20 mouse cellular contexts compared by ENCODE assay signal in genomic region chrX:120287502-120287901, GRCm38 (mm10). TPM values are rescaled to one million over a fixed set of nuclear protein-coding genes. Genes with fewer than 3 reads are reported as not detected.
DNase-seq lines count a peak whose midpoint lies in the region; ATAC-seq and TF ChIP-seq lines count a peak whose summit lies in the region.
"Had no signal": no experiment of that assay in that cellular context is flagged by ENCODE, and none has a peak within 500 bp of the region (broad histone marks: within the 10 kb centered on the region; RNA-seq: fewer than 3 reads in every experiment).

No protein-coding gene starts in this region.

- no peak overlapping the region for H3K9ac ChIP-seq in hindbrain, embryonic 14.5 days
- H3K9ac ChIP-seq in hindbrain, embryonic 16.5 days (ENCODE audit: low read depth, low read length): no peak overlapping the region
- H3K9ac ChIP-seq in liver, adult 2 months (ENCODE audit: low read depth, low read length): no peak overlapping the region
- H3K9ac ChIP-seq in liver, embryonic 12.5 days: no peak overlapping the region
- H3K9ac ChIP-seq: liver, embryonic 15.5 days; midbrain, embryonic 12.5 days had no signal

- no peak for TF ChIP-seq POLR2A in liver, adult 2 months (IDR thresholded peaks at IDR 0.05; ENCODE audit: extremely low read depth, insufficient read depth, low read length)

- no peak for TF ChIP-seq CTCF in liver, adult 2 months (IDR thresholded peaks at IDR 0.05; ENCODE audit: low read depth, low read length)

- H3K4me3 ChIP-seq in hindbrain, embryonic 14.5 days (replicated peaks; ENCODE audit: low read length): no peak overlapping the region
- no peak overlapping the region for H3K4me3 ChIP-seq in hindbrain, embryonic 16.5 days (ENCODE audit: low read length)
- no peak overlapping the region for H3K4me3 ChIP-seq in liver, adult 2 months (ENCODE audit: insufficient read depth, low read depth, low read length)
- no peak overlapping the region for H3K4me3 ChIP-seq in liver, embryonic 12.5 days
- H3K4me3 ChIP-seq: liver, embryonic 15.5 days; midbrain, embryonic 12.5 days had no signal

- H3K79me2 ChIP-seq in liver, adult 2 months (ENCODE audit: control insufficient read depth, insufficient read depth, low read length): no peaks in the 10 kb centered on the region

- no peaks in the 10 kb centered on the region for H3K36me3 ChIP-seq in hindbrain, embryonic 14.5 days (replicated peaks; ENCODE audit: control insufficient read depth, insufficient read depth)
- no peaks in the 10 kb centered on the region for H3K36me3 ChIP-seq in hindbrain, embryonic 16.5 days (ENCODE audit: control insufficient read depth, insufficient read depth, low read length)
- no peaks in the 10 kb centered on the region for H3K36me3 ChIP-seq in liver, adult 2 months (ENCODE audit: control insufficient read depth, insufficient read depth, low read length)
- H3K36me3 ChIP-seq in liver, embryonic 12.5 days: no peaks in the 10 kb centered on the region
- H3K36me3 ChIP-seq: liver, embryonic 15.5 days; midbrain, embryonic 12.5 days had no signal

- WGBS in hindbrain, embryonic 14.5 days: 3% methylated on average over 1 of the region's 1 CpGs
- WGBS in hindbrain, embryonic 16.5 days: 4% methylated on average over 1 of the region's 1 CpGs
- 0% methylated on average over 1 of the region's 1 CpGs for WGBS in liver, adult 2 months
- WGBS in liver, embryonic 12.5 days (ENCODE audit: insufficient replicate concordance): 14% methylated on average over 1 of the region's 1 CpGs

- H3K4me1 ChIP-seq in hindbrain, embryonic 14.5 days (replicated peaks; ENCODE audit: control insufficient read depth, insufficient read depth, low read length): no peaks in the 10 kb centered on the region
- H3K4me1 ChIP-seq in hindbrain, embryonic 16.5 days (ENCODE audit: control insufficient read depth, insufficient read depth, low read depth, low read length): no peaks in the 10 kb centered on the region
- H3K4me1 ChIP-seq in liver, adult 2 months (ENCODE audit: control insufficient read depth, insufficient read depth, low read length): no peaks in the 10 kb centered on the region; the same call in 1 of the 2 replicates
- no peaks in the 10 kb centered on the region for H3K4me1 ChIP-seq in liver, embryonic 12.5 days
- H3K4me1 ChIP-seq: liver, embryonic 15.5 days; midbrain, embryonic 12.5 days had no signal

- no peaks in the 10 kb centered on the region for H3K27me3 ChIP-seq in hindbrain, embryonic 14.5 days (ENCODE audit: control insufficient read depth, insufficient read depth, low read length)
- H3K27me3 ChIP-seq in hindbrain, embryonic 16.5 days (replicated peaks; ENCODE audit: control insufficient read depth, insufficient read depth, low read length): no peaks in the 10 kb centered on the region
- H3K27me3 ChIP-seq in liver, adult 2 months (ENCODE audit: control insufficient read depth, insufficient read depth, low read length): no peaks in the 10 kb centered on the region
- H3K27me3 ChIP-seq in liver, embryonic 12.5 days (replicated peaks): peaks cover 31% of the 10 kb centered on the region
- H3K27me3 ChIP-seq: midbrain, embryonic 12.5 days had no signal

- no peak overlapping the region for H3K27ac ChIP-seq in hindbrain, embryonic 14.5 days
- no peak overlapping the region for H3K27ac ChIP-seq in hindbrain, embryonic 16.5 days (ENCODE audit: low read depth, low read length)
- H3K27ac ChIP-seq in liver, adult 2 months (replicated peaks; ENCODE audit: insufficient read depth, low read depth, low read length): no peak overlapping the region
- H3K27ac ChIP-seq in liver, embryonic 12.5 days: no peak overlapping the region
- H3K27ac ChIP-seq: liver, embryonic 15.5 days; midbrain, embryonic 12.5 days had no signal

- no peak for ATAC-seq in hindbrain, embryonic 14.5 days (ENCODE audit: low FRiP score)
- ATAC-seq in hindbrain, embryonic 16.5 days: no peak
- no peak for ATAC-seq in liver, embryonic 12.5 days
- ATAC-seq: inflammation-experienced regulatory T-cells, adult 6 months had no signal

- no peaks in the 10 kb centered on the region for H3K9me3 ChIP-seq in hindbrain, embryonic 14.5 days (ENCODE audit: control insufficient read depth, low read length)
- H3K9me3 ChIP-seq in hindbrain, embryonic 16.5 days (ENCODE audit: control insufficient read depth, low read length): no peaks in the 10 kb centered on the region
- H3K9me3 ChIP-seq in liver, embryonic 12.5 days (replicated peaks): no peaks in the 10 kb centered on the region
- H3K9me3 ChIP-seq: liver, embryonic 15.5 days; midbrain, embryonic 12.5 days had no signal

- DNase-seq in cerebellum, postnatal 10 days: peak; percentile 17 to 18
- DNase-seq in cerebellum, postnatal 4 days (ENCODE audit: low spot score in 2 of 2): no peak
- DNase-seq in hindbrain, embryonic 14.5 days (ENCODE audit: low spot score): peak; percentile 29
- DNase-seq in liver, adult 2 months (ENCODE audit: extremely low read depth, low read depth, low spot score): peak; percentile 19
- DNase-seq in brain, adult 2 months (ENCODE audit: low read depth, low spot score): peak; percentile 33
- DNase-seq in natural killer cell, adult 2 months (ENCODE audit: low spot score in 2 of 2): no peak
- DNase-seq: adrenal gland, adult 2 months; B cell, adult 2 months; gastrocnemius, postnatal 10 days; heart, postnatal 36 days; lung, postnatal 4 days had no signal

- no peak overlapping the region for H3K4me2 ChIP-seq in hindbrain, embryonic 14.5 days (replicated peaks)
- H3K4me2 ChIP-seq in hindbrain, embryonic 16.5 days (ENCODE audit: low read length): no peak overlapping the region
- no peak overlapping the region for H3K4me2 ChIP-seq in liver, embryonic 12.5 days
- H3K4me2 ChIP-seq: liver, embryonic 15.5 days; midbrain, embryonic 12.5 days had no signal

RNA-seq across cellular contexts. Expression of gene Pcdh11x, which starts 2.6 kb away (rescaled TPM):
- 41.3 and 47.1 TPM in 2 replicates for polyA plus RNA-seq in hindbrain, embryonic 14.5 days (2014; fragmentation: Nextera tagmentation; extraction: Ambion mirVana)
- polyA plus RNA-seq in hindbrain, embryonic 16.5 days (2015; fragmentation: Nextera tagmentation; extraction: Ambion mirVana): 43.5 and 49.9 TPM in 2 replicates
- total RNA-seq in liver, adult 2 months (2014; rRNA removed): 0.09 and 0.34 TPM in 2 replicates
- 0.02 TPM in 1 of 2 replicates, not detected in the other for polyA plus RNA-seq in liver, adult 2 months (2012; rRNA removed)
- 0.48 and 0.87 TPM in 2 replicates for polyA plus RNA-seq in liver, embryonic 12.5 days (2016; fragmentation: Nextera tagmentation; extraction: Ambion mirVana)
- total RNA-seq: heart, postnatal 36 days had no signal
- polyA plus RNA-seq: inflammation-experienced regulatory T-cells, adult 6 months had no signal

RNA-seq across cellular contexts. Expression of gene H2afb3, which starts 25.4 kb away (rescaled TPM):
- polyA plus RNA-seq in hindbrain, embryonic 14.5 days (2014; fragmentation: Nextera tagmentation; extraction: Ambion mirVana): not detected in 2 replicates
- polyA plus RNA-seq in hindbrain, embryonic 16.5 days (2015; fragmentation: Nextera tagmentation; extraction: Ambion mirVana): not detected in 2 replicates
- total RNA-seq in liver, adult 2 months (2014; rRNA removed): not detected in 2 replicates
- polyA plus RNA-seq in liver, adult 2 months (2012; rRNA removed): not detected in 2 replicates
- polyA plus RNA-seq in liver, embryonic 12.5 days (2016; fragmentation: Nextera tagmentation; extraction: Ambion mirVana): not detected in 2 replicates
- total RNA-seq: adrenal gland, adult 2 months; gastrocnemius, postnatal 10 days; heart, postnatal 36 days; left cerebral cortex, adult 18-20 months had no signal
- polyA plus RNA-seq: adrenal gland, adult 2 months; inflammation-experienced regulatory T-cells, adult 6 months; limb, embryonic 11.5 days; liver, embryonic 15.5 days; midbrain, embryonic 12.5 days; neural tube, embryonic 11.5 days; urinary bladder, adult 2 months had no signal

Comparison
In these comparisons a context has a peak if more than half of its experiments do, and no peak if none do; other contexts are left out.
1. DNase-seq: peak in cerebellum, postnatal 10 days (2 of 2), hindbrain, embryonic 14.5 days (single experiment), liver, adult 2 months (single experiment) and brain, adult 2 months (single experiment); none in cerebellum, postnatal 4 days (0 of 2) and natural killer cell, adult 2 months (0 of 2).
2. RNA of gene Pcdh11x, which starts 2.6 kb away (polyA plus RNA-seq): 43.5 to 49.9 TPM in hindbrain, embryonic 16.5 days and 41.3 to 47.1 TPM in hindbrain, embryonic 14.5 days; 0.48 to 0.87 TPM in liver, embryonic 12.5 days and 0.02 TPM in liver, adult 2 months; every median in the first group is over 10 times any median in the second.